Mouse (Mus musculus) lung, postnatal 0 days (tissue): ENCODE measurements around the gene Insrr. TPM values are rescaled to one million over a fixed set of nuclear protein-coding genes. Genes with fewer than 3 reads are reported as not detected.

Source experiments
- ATAC-seq: fragments of 200-750 bp; cut with Nextera tagmentation; 2 replicates; pipeline ENCODE4 v1.8.0; 2017; ENCODE audit warnings: moderate library complexity
- DNase-seq: peaks from one replicate; pipeline ENCODE4 v3.0.0-alpha.2; 2016; ENCODE audit warnings: low spot score
- H3K27ac ChIP-seq: fragments of 300-500 bp; sonication (generic); 2 replicates; pipeline ENCODE4 v1.5.1; 2014; ENCODE audit warnings: antibody characterized with exemption, mild to moderate bottlenecking, low read length, mixed read lengths
- H3K27me3 ChIP-seq: fragments of 300-500 bp; sonication (generic); replicated peaks from 2 replicates; pipeline ENCODE4 v1.6.1; 2014; ENCODE audit warnings: low read length, mixed read lengths; ENCODE audit not compliant: insufficient read depth
- H3K36me3 ChIP-seq: fragments of 300-500 bp; sonication (generic); 2 replicates; pipeline ENCODE4 v1.6.1; 2014; ENCODE audit warnings: low read length, mixed read lengths; ENCODE audit not compliant: insufficient read depth
- H3K4me1 ChIP-seq: fragments of 300-500 bp; sonication (generic); 2 replicates; pipeline ENCODE4 v1.6.1; 2014; ENCODE audit warnings: antibody characterized with exemption, low read depth, low read length, mixed read lengths; ENCODE audit not compliant: insufficient read depth
- H3K4me2 ChIP-seq: fragments of 300-500 bp; sonication (generic); replicated peaks from 2 replicates; pipeline ENCODE4 v1.6.1; 2014; ENCODE audit warnings: low read depth, mild to moderate bottlenecking, low read length, moderate library complexity, mixed read lengths
- H3K4me3 ChIP-seq: fragments of 300-500 bp; sonication (generic); 2 replicates; pipeline ENCODE4 v1.5.1; 2014; ENCODE audit warnings: low read depth, low read length
- H3K9ac ChIP-seq: fragments of 300-500 bp; sonication (generic); replicated peaks from 2 replicates; pipeline ENCODE4 v1.6.1; 2014; ENCODE audit warnings: low read depth, mild to moderate bottlenecking
- H3K9me3 ChIP-seq: fragments of 300-500 bp; sonication (generic); 2 replicates; pipeline ENCODE4 v1.6.1; 2016; ENCODE audit warnings: low read length, mixed read lengths
- CTCF ChIP-seq: IDR thresholded peaks from 2 replicates; pipeline ENCODE4 v1.5.1; 2016; ENCODE audit warnings: antibody characterized with exemption, mild to moderate bottlenecking
- EP300 ChIP-seq: IDR thresholded peaks from 2 replicates; pipeline ENCODE4 v1.6.1; 2016; ENCODE audit warnings: antibody characterized with exemption, mild to moderate bottlenecking, control low read depth
- WGBS: fragments of 180-500 bp; shearing (Covaris S2); extraction: QIAGEN DNeasy Blood & Tissue Kit; methylation state at CpG from one replicate; pipeline ENCODE4 v1.1.7; 2014; 5-methylcytosine and 5-hydroxymethylcytosine counted together
- polyA plus RNA-seq: library from polyadenylated mRNA; unstranded; fragments of >200 nt; fragmentation: Nextera tagmentation; extraction: Ambion mirVana; gene quantifications from 2 replicates; pipeline ENCODE4 v1.2.1, GENCODE M21; 2015

The Insrr gene
- polyA plus RNA-seq, 1 experiment from 2014 or later = 0.12 TPM

- Histone ChIP-seq H3K27ac (peak overlapping the region; percentile 80), H3K27me3 (no peaks in the 10 kb centered on the region), H3K9me3 (no peaks in the 10 kb centered on the region), H3K9ac (no peak overlapping the region), H3K4me1 (peaks cover 7% of the 10 kb centered on the region), H3K4me2 (peak overlapping the region; percentile 54), H3K36me3 (no peaks in the 10 kb centered on the region), H3K4me3 (peak overlapping the region; percentile 23; the same call in 1 of the 2 replicates)
- no peak for TF ChIP-seq EP300
- no peak for TF ChIP-seq CTCF
- DNase-seq (peak; percentile 65), ATAC-seq (peak; percentile 2; the same call in 1 of the 2 replicates)
- 6% methylated on average over 10 of the region's 10 CpGs for WGBS
Measured at GRCm38 (mm10) chr3:87764506-87764905, 32.2 kb upstream of the Insrr start.

GRCm38 (mm10) chr3:87765091-87765490 is 31.7 kb upstream of the Insrr start:
- peak overlapping the region; percentile 15; the same call in 1 of the 2 replicates for H3K4me3 ChIP-seq
- 12% methylated on average over 10 of the region's 10 CpGs for WGBS
- peak; percentile 65; the same call in 1 of the 2 replicates for TF ChIP-seq EP300
- TF ChIP-seq CTCF = peak; percentile 28; the same call in 1 of the 2 replicates
- no peak overlapping the region for H3K9ac ChIP-seq
- H3K4me2 ChIP-seq = peak overlapping the region; percentile 54
- peak; percentile 70 for ATAC-seq
- no peaks in the 10 kb centered on the region for H3K9me3 ChIP-seq
- peak; percentile 74 for DNase-seq
- H3K36me3 ChIP-seq = no peaks in the 10 kb centered on the region
- peaks cover 7% of the 10 kb centered on the region for H3K4me1 ChIP-seq
- H3K27ac ChIP-seq = peak overlapping the region; percentile 80
- no peaks in the 10 kb centered on the region for H3K27me3 ChIP-seq

- Histone ChIP-seq H3K36me3 (no peaks in the 10 kb centered on the region), H3K4me1 (peaks cover 7% of the 10 kb centered on the region), H3K27me3 (no peaks in the 10 kb centered on the region), H3K9ac (no peak overlapping the region), H3K27ac (peak overlapping the region; percentile 80), H3K4me2 (peak overlapping the region; percentile 54; the same call in 1 of the 2 replicates), H3K4me3 (no peak overlapping the region), H3K9me3 (no peaks in the 10 kb centered on the region)
- ATAC-seq = no peak
- WGBS = 66% methylated on average over 5 of the region's 5 CpGs
- no peak for TF ChIP-seq CTCF
- no peak for TF ChIP-seq EP300
- DNase-seq = no peak
Measured at GRCm38 (mm10) chr3:87765631-87766283, 31.0 kb upstream of the Insrr start.

- Histone ChIP-seq H3K27me3 (no peaks in the 10 kb centered on the region), H3K4me3 (no peak overlapping the region), H3K4me1 (peaks cover 7% of the 10 kb centered on the region), H3K36me3 (no peaks in the 10 kb centered on the region), H3K4me2 (0 out of 2 replicates have a peak overlapping the region, but pooled peaks have one; percentile 14), H3K9me3 (no peaks in the 10 kb centered on the region), H3K9ac (no peak overlapping the region), H3K27ac (peak overlapping the region; percentile 80)
- ATAC-seq = no peak
- DNase-seq = no peak
- WGBS = 83% methylated on average over 3 of the region's 3 CpGs
- TF ChIP-seq EP300 = no peak
- TF ChIP-seq CTCF = no peak
Measured at GRCm38 (mm10) chr3:87766284-87766667, 30.5 kb upstream of the Insrr start.

GRCm38 (mm10) chr3:87767764-87768163 is 29.0 kb upstream of the Insrr start:
- ATAC-seq = peak; percentile 18; the same call in 1 of the 2 replicates
- no peaks in the 10 kb centered on the region for H3K27me3 ChIP-seq
- 48% methylated on average over 8 of the region's 8 CpGs for WGBS

GRCm38 (mm10) chr3:87768431-87768830 is 28.3 kb upstream of the Insrr start:
- DNase-seq = no peak

More at GRCm38 (mm10) chr3:87767764-87768163, 29.0 kb upstream of the Insrr start:
- peaks cover 7% of the 10 kb centered on the region for H3K4me1 ChIP-seq
- no peaks in the 10 kb centered on the region for H3K9me3 ChIP-seq
- H3K4me3 ChIP-seq = peak overlapping the region; percentile 48
- peak overlapping the region; percentile 52; the same call in 1 of the 2 replicates for H3K9ac ChIP-seq
- TF ChIP-seq EP300 (no peak), CTCF (no peak)
- no peak for DNase-seq
- peak overlapping the region; percentile 66 for H3K4me2 ChIP-seq
- no peaks in the 10 kb centered on the region for H3K36me3 ChIP-seq
- peak overlapping the region; percentile 82 for H3K27ac ChIP-seq

More at GRCm38 (mm10) chr3:87768431-87768830, 28.3 kb upstream of the Insrr start:
- peak overlapping the region; percentile 66 for H3K4me2 ChIP-seq
- WGBS = 19% methylated on average over 6 of the region's 6 CpGs
- H3K4me3 ChIP-seq = peak overlapping the region; percentile 48
- H3K27ac ChIP-seq = peak overlapping the region; percentile 82
- no peaks in the 10 kb centered on the region for H3K27me3 ChIP-seq
- peaks cover 3% of the 10 kb centered on the region; the same call in 1 of the 2 replicates for H3K4me1 ChIP-seq
- peak overlapping the region; percentile 52 for H3K9ac ChIP-seq
- ATAC-seq = no peak
- H3K9me3 ChIP-seq = no peaks in the 10 kb centered on the region
- H3K36me3 ChIP-seq = no peaks in the 10 kb centered on the region
- TF ChIP-seq EP300 (no peak), CTCF (no peak)
